Mouse (Mus musculus) liver, embryonic 15.5 days (tissue): Measurements from ENCODE around the gene Vps41. TPM values are rescaled to one million over a fixed set of nuclear protein-coding genes. Genes with fewer than 3 reads are reported as not detected.

Source experiments
- ATAC-seq: fragments of 200-750 bp; cut with Nextera tagmentation; 2 replicates; pipeline ENCODE4 v1.8.0; 2017; ENCODE audit warnings: moderate number of reproducible peaks, mild to moderate bottlenecking, moderate library complexity; ENCODE audit not compliant: insufficient read depth
- H3K27ac ChIP-seq: fragments of 300-500 bp; sonication (generic); replicated peaks from 2 replicates; pipeline ENCODE4 v1.5.1; 2015; ENCODE audit warnings: mild to moderate bottlenecking, inconsistent platforms
- H3K27me3 ChIP-seq: fragments of 300-500 bp; sonication (generic); 2 replicates; pipeline ENCODE4 v1.6.1; 2015; ENCODE audit warnings: mild to moderate bottlenecking, inconsistent platforms
- H3K36me3 ChIP-seq: fragments of 300-500 bp; sonication (generic); replicated peaks from 2 replicates; pipeline ENCODE4 v1.6.1; 2015; ENCODE audit warnings: moderate library complexity, mild to moderate bottlenecking, inconsistent platforms
- H3K4me1 ChIP-seq: fragments of 300-500 bp; sonication (generic); replicated peaks from 2 replicates; pipeline ENCODE4 v1.6.1; 2015; ENCODE audit warnings: inconsistent platforms
- H3K4me2 ChIP-seq: fragments of 300-500 bp; sonication (generic); 2 replicates; pipeline ENCODE4 v1.6.1; 2015; ENCODE audit warnings: moderate library complexity, mild to moderate bottlenecking, inconsistent platforms
- H3K4me3 ChIP-seq: fragments of 300-500 bp; sonication (generic); replicated peaks from 2 replicates; pipeline ENCODE4 v1.5.1; 2015; ENCODE audit warnings: mild to moderate bottlenecking, inconsistent platforms
- H3K9ac ChIP-seq: fragments of 300-500 bp; sonication (generic); 2 replicates; pipeline ENCODE4 v1.6.1; 2015; ENCODE audit warnings: moderate library complexity, mild to moderate bottlenecking, inconsistent platforms
- H3K9me3 ChIP-seq: fragments of 300-500 bp; sonication (generic); replicated peaks from 2 replicates; pipeline ENCODE4 v1.6.1; 2016; ENCODE audit warnings: inconsistent platforms
- WGBS: fragments of 180-500 bp; shearing (Covaris S2); methylation state at CpG from one replicate; pipeline ENCODE4 v1.1.7; 2015; ENCODE audit warnings: mixed read lengths; ENCODE audit not compliant: insufficient replicate concordance; 5-methylcytosine and 5-hydroxymethylcytosine counted together
- polyA plus RNA-seq: library from polyadenylated mRNA; unstranded; fragments of >200 nt; fragmentation: Nextera tagmentation; extraction: Ambion mirVana; gene quantifications from 2 replicates; pipeline ENCODE4 v1.2.1, GENCODE M21; 2015

Gene Vps41
- polyA plus RNA-seq, 1 experiment from 2014 or later = 18.6 TPM

DNA sequence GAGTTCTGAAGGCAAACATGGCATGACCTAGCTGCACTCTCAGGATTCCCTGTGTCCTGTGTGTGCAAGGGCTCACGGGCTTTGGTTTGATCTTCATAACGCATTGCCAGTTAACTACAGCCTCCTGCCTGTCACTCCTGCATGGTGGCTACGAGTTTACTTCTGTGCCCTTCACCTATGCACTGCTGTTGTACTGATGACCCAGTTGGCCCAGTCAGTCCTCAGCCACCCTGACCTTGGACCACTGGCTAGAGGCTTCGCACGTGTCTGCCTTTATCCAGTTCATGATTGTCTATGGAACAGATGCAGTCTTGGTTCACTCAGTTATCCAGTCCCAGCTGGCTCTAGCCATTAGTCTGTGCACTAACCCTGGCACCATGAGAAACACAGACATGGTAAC is 151.7 kb downstream of the Vps41 start:
- no peak overlapping the region for H3K27ac ChIP-seq
- no peak overlapping the region for H3K4me3 ChIP-seq
- ATAC-seq = no peak
- H3K27me3 ChIP-seq = no peaks in the 10 kb centered on the region
- H3K36me3 ChIP-seq = no peaks in the 10 kb centered on the region
- no peaks in the 10 kb centered on the region for H3K9me3 ChIP-seq
- whole genome bisulfite sequencing = 75% methylated on average over 5 of the region's 5 CpGs
- no peak overlapping the region for H3K9ac ChIP-seq
- no peaks in the 10 kb centered on the region for H3K4me1 ChIP-seq
- no peak overlapping the region for H3K4me2 ChIP-seq

DNA sequence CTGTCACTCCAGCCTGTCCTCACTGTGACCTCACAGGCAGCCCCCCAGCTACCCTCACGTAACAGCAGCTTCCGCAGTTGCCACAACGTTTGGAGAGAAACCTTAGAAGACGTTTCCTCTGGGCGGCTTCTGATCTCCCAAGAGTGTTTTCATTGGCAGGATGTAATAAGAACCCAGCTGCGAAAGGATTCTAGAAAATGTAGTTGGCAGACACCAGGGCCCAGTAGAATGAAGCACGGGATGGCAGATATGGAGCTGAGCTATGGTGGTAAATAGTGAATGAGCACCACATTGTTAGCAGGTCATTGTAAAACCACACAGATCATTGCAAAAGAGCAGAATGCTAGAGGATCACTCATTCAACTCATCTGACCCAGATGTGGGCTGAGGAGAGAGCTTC is 158.2 kb downstream of the Vps41 start:
- WGBS = 37% methylated on average over 7 of the region's 7 CpGs
- Histone ChIP-seq H3K4me2 (no peak overlapping the region), H3K4me1 (no peaks in the 10 kb centered on the region), H3K9ac (no peak overlapping the region), H3K9me3 (no peaks in the 10 kb centered on the region), H3K27ac (no peak overlapping the region), H3K36me3 (no peaks in the 10 kb centered on the region), H3K27me3 (no peaks in the 10 kb centered on the region), H3K4me3 (no peak overlapping the region)
- ATAC-seq = no peak

DNA sequence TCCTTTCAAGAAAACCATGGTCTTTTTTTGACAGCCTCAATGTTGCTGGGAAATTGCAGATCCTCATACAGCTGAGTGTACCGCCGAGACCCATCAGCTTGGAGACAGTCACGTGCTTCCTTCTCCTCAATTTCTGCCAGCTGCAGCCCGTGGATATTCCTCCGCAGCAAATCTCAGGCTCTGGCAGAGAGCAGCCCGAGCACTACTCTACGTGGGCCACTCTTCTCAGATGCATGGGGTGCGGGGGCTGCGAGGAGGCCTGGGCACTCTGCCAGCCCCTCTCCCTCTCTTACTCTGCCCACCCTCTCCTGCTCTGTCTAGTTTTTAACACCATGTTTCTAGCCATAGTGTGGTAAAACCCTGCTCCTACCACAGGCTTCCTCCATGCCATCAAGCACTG is 175.8 kb downstream of the Vps41 start:
- 61% methylated on average over 9 of the region's 9 CpGs for WGBS
- Histone ChIP-seq H3K27me3 (no peaks in the 10 kb centered on the region), H3K27ac (no peak overlapping the region), H3K4me3 (no peak overlapping the region), H3K9me3 (no peaks in the 10 kb centered on the region), H3K9ac (no peak overlapping the region), H3K36me3 (no peaks in the 10 kb centered on the region), H3K4me1 (no peaks in the 10 kb centered on the region), H3K4me2 (no peak overlapping the region)
- ATAC-seq = no peak

DNA sequence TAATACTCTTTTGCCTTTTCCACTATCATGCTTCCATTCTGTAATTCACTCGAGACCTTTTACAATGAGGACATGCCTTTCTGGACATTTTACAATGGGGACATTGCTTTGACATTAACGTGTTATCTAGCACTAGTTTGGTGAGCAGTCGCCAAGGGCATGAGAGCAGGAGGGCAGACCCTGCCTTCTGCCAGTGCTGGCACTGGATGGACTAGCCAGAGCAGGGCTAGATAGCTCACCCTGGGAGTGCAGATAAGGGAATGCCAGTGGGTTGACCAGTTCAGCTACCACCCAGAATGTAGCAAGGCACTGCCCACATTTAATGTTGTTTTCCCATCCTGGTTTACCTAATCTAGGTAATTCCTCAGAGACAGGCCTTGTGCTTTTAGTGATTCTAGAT is 179.7 kb downstream of the Vps41 start:
- Histone ChIP-seq H3K4me3 (no peak overlapping the region), H3K36me3 (no peaks in the 10 kb centered on the region), H3K9me3 (no peaks in the 10 kb centered on the region), H3K4me1 (no peaks in the 10 kb centered on the region), H3K27me3 (no peaks in the 10 kb centered on the region), H3K27ac (no peak overlapping the region), H3K9ac (no peak overlapping the region), H3K4me2 (no peak overlapping the region)
- WGBS = 59% methylated on average over 3 of the region's 3 CpGs
- no peak for ATAC-seq

DNA sequence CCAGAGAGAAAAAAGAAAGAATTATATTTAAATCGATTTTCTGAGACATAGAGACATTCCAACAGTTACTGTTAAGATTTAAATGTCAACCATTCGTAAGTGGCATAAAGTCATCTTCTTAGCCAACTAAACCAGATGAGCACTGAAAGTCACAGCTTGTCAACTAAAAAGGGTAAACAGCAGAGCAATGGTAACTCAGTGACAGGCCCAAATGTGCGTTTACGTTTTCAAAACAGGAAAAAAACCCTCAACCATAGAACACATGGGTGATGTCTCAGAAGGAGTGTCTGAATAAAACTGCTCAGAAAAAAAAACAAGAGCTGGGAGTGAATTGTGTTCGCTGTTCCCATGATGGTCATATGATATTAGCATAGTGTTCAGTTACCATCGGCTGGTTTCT is 186.5 kb downstream of the Vps41 start:
- Histone ChIP-seq H3K4me1 (no peaks in the 10 kb centered on the region), H3K9ac (no peak overlapping the region), H3K27ac (no peak overlapping the region), H3K4me3 (no peak overlapping the region), H3K4me2 (no peak overlapping the region), H3K9me3 (no peaks in the 10 kb centered on the region), H3K27me3 (no peaks in the 10 kb centered on the region), H3K36me3 (no peaks in the 10 kb centered on the region)
- 53% methylated on average over 6 of the region's 6 CpGs for WGBS
- ATAC-seq = no peak

DNA sequence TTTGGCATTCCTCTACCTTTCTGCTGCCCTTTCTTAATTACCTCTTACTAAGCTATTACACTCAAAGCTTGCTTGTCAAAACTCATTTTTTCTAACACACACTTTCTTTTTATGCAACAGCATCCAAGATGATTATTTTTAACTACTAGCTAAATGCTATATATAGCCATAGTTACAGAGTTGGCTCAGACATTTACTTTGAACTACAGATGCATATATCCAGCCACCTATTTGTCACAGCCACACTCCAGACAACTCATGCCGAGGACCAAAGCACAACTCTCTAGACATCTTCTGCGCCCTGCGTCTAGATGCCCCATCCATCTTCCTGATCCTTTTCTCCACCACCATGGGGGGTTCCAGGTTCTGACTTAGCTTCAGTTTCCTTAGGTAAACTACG is 197.7 kb downstream of the Vps41 start:
- Histone ChIP-seq H3K4me2 (no peak overlapping the region), H3K36me3 (no peaks in the 10 kb centered on the region), H3K27me3 (no peaks in the 10 kb centered on the region), H3K27ac (no peak overlapping the region), H3K9ac (no peak overlapping the region), H3K4me1 (no peaks in the 10 kb centered on the region), H3K9me3 (no peaks in the 10 kb centered on the region), H3K4me3 (no peak overlapping the region)
- WGBS = 51% methylated on average over 4 of the region's 4 CpGs
- ATAC-seq = no peak

Other genes starting within 250 kb of the Vps41 start
- 0.12 TPM in 2 replicates for gene Amph, start 230.9 kb downstream of the Vps41 start, polyA plus RNA-seq